Mouse (Mus musculus): ENCODE data around the gene Klk14. TPM values are rescaled to one million over a fixed set of nuclear protein-coding genes. Genes with fewer than 3 reads are reported as not detected.

Klk14 gene
- total RNA-seq (2021) = under 1 TPM in 1 of 2 experiments, not detected in 1; 0.30 TPM
- polyA plus RNA-seq (2012; rRNA removed) = 0.44 and 0.45 TPM in 2 replicates
- long read RNA-seq = 0 reads

- no peak for DNase-seq
- Histone ChIP-seq H3K4me1 (ENCODE audit: control insufficient read depth, insufficient read depth, low read length) (peaks cover 1% of the 10 kb centered on the region; the same call in 1 of the 2 replicates), H3K4me3 (no peak within 1 kb of the TSS), H3K27ac (no peak within 1 kb of the TSS), H3K79me2 (replicated peaks; ENCODE audit: control insufficient read depth, insufficient read depth, low read length) (no peaks in the 10 kb centered on the region), H3K27me3 (ENCODE audit: control insufficient read depth, insufficient read depth, low read length) (no peaks in the 10 kb centered on the region), H3K9ac (ENCODE audit: low read depth, low read length) (no peak within 1 kb of the TSS), H3K36me3 (ENCODE audit: control insufficient read depth, insufficient read depth, low read length) (no peaks in the 10 kb centered on the region)
- no peak for TF ChIP-seq POLR2A (IDR thresholded peaks at IDR 0.05; ENCODE audit: insufficient read depth, low read depth, low read length)
- intact Hi-C loops (cut with DNase I) = no loop called here
Measured at GRCm38 (mm10) chr7:43690118-43690517, at the start of gene Klk14. Klk14 (plus strand) TSS chr7:43690418.

GRCm38 (mm10) chr7:43642587-43642986 is 47.6 kb upstream of the Klk14 start:
- DNase-seq = peak in 1 of 2 experiments; percentile 11
- WGBS = 59% methylated on average over 5 of the region's 5 CpGs
- H3K27ac ChIP-seq = no peak overlapping the region
- TF ChIP-seq EP300 (IDR thresholded peaks at IDR 0.05; ENCODE audit: insufficient read depth, low read depth, low read length) = no peak
- no peak for TF ChIP-seq CTCF (IDR thresholded peaks at IDR 0.05)
- no peak for TF ChIP-seq POLR2A (IDR thresholded peaks at IDR 0.05; ENCODE audit: insufficient read depth, low read depth, low read length)
- H3K27me3 ChIP-seq (ENCODE audit: control insufficient read depth, insufficient read depth, low read length) = no peaks in the 10 kb centered on the region
- no peaks in the 10 kb centered on the region for H3K36me3 ChIP-seq (ENCODE audit: control insufficient read depth, insufficient read depth, low read length)
- H3K4me1 ChIP-seq (ENCODE audit: control insufficient read depth, insufficient read depth, low read length) = peaks cover 1% of the 10 kb centered on the region; the same call in 1 of the 2 replicates
- intact Hi-C loops (cut with DNase I) = no loop called here
- no peak overlapping the region for H3K9ac ChIP-seq (ENCODE audit: low read depth, low read length)
- no peaks in the 10 kb centered on the region for H3K79me2 ChIP-seq (replicated peaks; ENCODE audit: control insufficient read depth, insufficient read depth, low read length)
- no peak overlapping the region for H3K4me3 ChIP-seq

DNA sequence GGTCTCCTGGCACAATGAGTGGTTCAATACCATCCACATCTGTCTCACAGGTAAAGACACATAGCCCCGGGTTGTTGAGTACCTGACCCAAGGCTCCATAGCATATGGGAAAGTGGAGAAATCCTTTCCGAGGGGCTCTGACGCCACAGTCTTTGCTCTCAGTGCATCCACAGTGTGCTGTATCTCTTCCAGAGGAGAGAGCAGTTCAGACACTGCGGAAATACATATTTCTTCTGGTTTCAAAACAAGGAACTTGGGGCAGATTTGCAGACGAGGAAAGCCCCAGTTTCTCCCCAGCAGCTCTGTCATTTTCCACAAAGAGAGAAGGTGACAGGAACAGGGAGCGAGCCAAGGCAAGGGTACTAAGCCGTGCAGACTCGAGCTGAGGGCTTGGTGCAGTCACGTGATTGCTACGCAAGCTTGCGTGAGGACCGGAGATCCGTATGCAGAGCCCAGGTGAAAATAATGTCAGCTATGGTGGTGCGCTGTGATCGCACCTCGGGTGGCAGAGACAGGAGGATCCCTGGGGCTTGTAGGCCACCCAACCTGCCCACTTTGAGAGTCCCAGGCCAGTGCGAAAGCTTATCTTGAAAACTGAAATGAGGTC is 47.1 kb upstream of the Klk14 start:
- no peaks in the 10 kb centered on the region for H3K27me3 ChIP-seq (ENCODE audit: control insufficient read depth, insufficient read depth, low read length)
- 64% methylated on average over 17 of the region's 17 CpGs for WGBS
- intact Hi-C loops (cut with DNase I) = no loop called here

GRCm38 (mm10) chr7:43652683-43653082 is 37.5 kb upstream of the Klk14 start:
- no peak overlapping the region for H3K4me3 ChIP-seq
- no peak for DNase-seq
- 75% methylated on average over 6 of the region's 6 CpGs for WGBS
- no peaks in the 10 kb centered on the region for H3K36me3 ChIP-seq (ENCODE audit: control insufficient read depth, insufficient read depth, low read length)
- H3K4me1 ChIP-seq (ENCODE audit: control insufficient read depth, insufficient read depth, low read length) = no peaks in the 10 kb centered on the region
- intact Hi-C loops (cut with DNase I) = no loop called here
- H3K27me3 ChIP-seq (ENCODE audit: control insufficient read depth, insufficient read depth, low read length) = no peaks in the 10 kb centered on the region
- H3K9ac ChIP-seq (ENCODE audit: low read depth, low read length) = no peak overlapping the region
- no peaks in the 10 kb centered on the region for H3K79me2 ChIP-seq (replicated peaks; ENCODE audit: control insufficient read depth, insufficient read depth, low read length)
- TF ChIP-seq POLR2A (IDR thresholded peaks at IDR 0.05; ENCODE audit: insufficient read depth, low read depth, low read length) = no peak
- TF ChIP-seq EP300 (IDR thresholded peaks at IDR 0.05; ENCODE audit: insufficient read depth, low read depth, low read length) = no peak
- TF ChIP-seq CTCF (IDR thresholded peaks at IDR 0.05) = no peak
- no peak overlapping the region for H3K27ac ChIP-seq

More for the DNA sequence above, 47.1 kb upstream of the Klk14 start:
- TF ChIP-seq EP300 (IDR thresholded peaks at IDR 0.05; ENCODE audit: insufficient read depth, low read depth, low read length) = no peak
- no peak overlapping the region for H3K9ac ChIP-seq (ENCODE audit: low read depth, low read length)
- no peak for DNase-seq
- no peak overlapping the region for H3K4me3 ChIP-seq
- no peak overlapping the region for H3K27ac ChIP-seq
- no peaks in the 10 kb centered on the region for H3K36me3 ChIP-seq (ENCODE audit: control insufficient read depth, insufficient read depth, low read length)
- H3K4me1 ChIP-seq (ENCODE audit: control insufficient read depth, insufficient read depth, low read length) = peaks cover 1% of the 10 kb centered on the region; the same call in 1 of the 2 replicates
- no peaks in the 10 kb centered on the region for H3K79me2 ChIP-seq (replicated peaks; ENCODE audit: control insufficient read depth, insufficient read depth, low read length)

GRCm38 (mm10) chr7:43654519-43654918 is 35.7 kb upstream of the Klk14 start:
- WGBS = 55% methylated on average over 3 of the region's 3 CpGs
- Histone ChIP-seq H3K79me2 (replicated peaks; ENCODE audit: control insufficient read depth, insufficient read depth, low read length) (no peaks in the 10 kb centered on the region), H3K27ac (no peak overlapping the region), H3K4me1 (ENCODE audit: control insufficient read depth, insufficient read depth, low read length) (no peaks in the 10 kb centered on the region), H3K4me3 (no peak overlapping the region), H3K9ac (ENCODE audit: low read depth, low read length) (no peak overlapping the region), H3K36me3 (ENCODE audit: control insufficient read depth, insufficient read depth, low read length) (no peaks in the 10 kb centered on the region), H3K27me3 (ENCODE audit: control insufficient read depth, insufficient read depth, low read length) (0 out of 2 replicates have a peak, but pooled peaks cover 1% of the 10 kb centered on the region)
- no peak for DNase-seq
- TF ChIP-seq EP300 (IDR thresholded peaks at IDR 0.05; ENCODE audit: insufficient read depth, low read depth, low read length) = no peak
- no peak for TF ChIP-seq POLR2A (IDR thresholded peaks at IDR 0.05; ENCODE audit: insufficient read depth, low read depth, low read length)
- no peak for TF ChIP-seq CTCF (IDR thresholded peaks at IDR 0.05)
- intact Hi-C loops (cut with DNase I) = no loop called here

GRCm38 (mm10) chr7:43656232-43656631 is 34.0 kb upstream of the Klk14 start:
- no peak overlapping the region for H3K27ac ChIP-seq
- no peaks in the 10 kb centered on the region for H3K36me3 ChIP-seq (ENCODE audit: control insufficient read depth, insufficient read depth, low read length)
- H3K4me1 ChIP-seq (ENCODE audit: control insufficient read depth, insufficient read depth, low read length) = no peaks in the 10 kb centered on the region; the same call in 1 of the 2 replicates
- DNase-seq = no peak
- H3K9ac ChIP-seq (ENCODE audit: low read depth, low read length) = no peak overlapping the region
- H3K79me2 ChIP-seq (replicated peaks; ENCODE audit: control insufficient read depth, insufficient read depth, low read length) = no peaks in the 10 kb centered on the region
- WGBS = 41% methylated on average over 6 of the region's 6 CpGs
- H3K4me3 ChIP-seq = no peak overlapping the region
- TF ChIP-seq EP300 (IDR thresholded peaks at IDR 0.05; ENCODE audit: insufficient read depth, low read depth, low read length) = no peak
- intact Hi-C loops (cut with DNase I) = no loop called here
- H3K27me3 ChIP-seq (ENCODE audit: control insufficient read depth, insufficient read depth, low read length) = 0 out of 2 replicates have a peak, but pooled peaks cover 1% of the 10 kb centered on the region

Data from heart, adult 2 months (tissue).